Comparison of ENCODE assay signal across 18 mouse cellular contexts in the genomic region with DNA sequence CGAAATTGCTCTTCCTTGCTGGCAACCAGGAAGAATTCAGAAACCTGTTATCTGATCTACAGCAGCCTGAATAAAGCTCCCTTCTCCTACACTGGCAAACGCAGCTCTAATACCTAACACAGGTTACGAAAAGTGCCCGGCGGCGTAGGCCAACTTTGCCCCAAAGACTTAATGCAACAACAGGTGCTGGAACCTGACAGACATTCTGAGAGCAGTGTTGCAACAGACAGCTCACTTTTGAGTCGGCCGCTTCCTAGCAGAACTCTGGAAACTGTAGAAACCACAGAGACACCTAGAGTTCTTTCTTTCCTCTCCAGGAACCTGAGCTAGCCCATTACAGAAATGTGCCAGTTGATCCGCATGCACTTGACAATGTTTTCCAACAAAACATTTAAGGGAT. TPM values are rescaled to one million over a fixed set of nuclear protein-coding genes. Genes with fewer than 3 reads are reported as not detected.
A peak's percentile ranks its signal among the peaks of the same experiment; 100 is the strongest.
DNase-seq lines count a peak whose midpoint lies in the region; ATAC-seq and TF ChIP-seq lines count a peak whose summit lies in the region.
"Had no signal": no experiment of that assay in that cellular context is flagged by ENCODE, and none has a peak within 500 bp of the region (broad histone marks: within the 10 kb centered on the region; RNA-seq: fewer than 3 reads in every experiment).

No protein-coding gene starts in this region.

- ATAC-seq in stomach, postnatal 0 days (ENCODE audit: low FRiP score, low TSS enrichment), result no peak

- peak; percentile 86 for DNase-seq in heart, adult 11 months
- DNase-seq in heart, adult 9 months (ENCODE audit: low spot score in 2 of 2), result no peak
- no peak for DNase-seq in spleen, adult 2 months (ENCODE audit: low read depth in 1 of 2, low spot score in 2 of 2)
- no peak for DNase-seq in spleen, postnatal 36 days (ENCODE audit: low spot score in 2 of 2)
- no peak for DNase-seq in ES-E14 (ENCODE audit: low read depth, low spot score)
- DNase-seq in stomach, postnatal 0 days (ENCODE audit: low spot score), result no peak
- no peak for DNase-seq in left cerebral cortex, adult 18-20 months (ENCODE audit: low spot score in 2 of 2)
- DNase-seq in left cerebral cortex, adult 2 months (ENCODE audit: extremely low spot score in 1 of 2, low spot score in 2 of 2), result no peak
- DNase-seq: cerebellum, postnatal 25 days; gastrocnemius, postnatal 14 days; heart, postnatal 4 days had no signal

- H3K4me3 ChIP-seq in spleen, adult 2 months (ENCODE audit: extremely low read depth, insufficient read depth, insufficient read length), result no peak overlapping the region
- peak overlapping the region; percentile 7 to 18; a peak in 1 of 4 replicates for H3K4me3 ChIP-seq in ES-E14 (ENCODE audit: insufficient read depth in 1 of 2, low read depth in 1 of 2, low read length in 2 of 2, poor library complexity in 1 of 2, severe bottlenecking in 1 of 2)
- no peak overlapping the region for H3K4me3 ChIP-seq in stomach, postnatal 0 days (ENCODE audit: low read depth, low read length)
- H3K4me3 ChIP-seq in left cerebral cortex, adult 2 months, result no peak overlapping the region
- H3K4me3 ChIP-seq: embryonic facial prominence, embryonic 10.5 days; erythroblast, embryonic 14.5 days; heart, embryonic 13.5 days; kidney, embryonic 15.5 days; limb, embryonic 12.5 days; lung, embryonic 15.5 days; neural tube, embryonic 15.5 days had no signal

- no peak for TF ChIP-seq CTCF in spleen, adult 2 months (IDR thresholded peaks at IDR 0.05; ENCODE audit: extremely low read depth, insufficient read depth, insufficient read length, insufficient replicate concordance)
- no peak for TF ChIP-seq CTCF in stomach, postnatal 0 days (IDR thresholded peaks at IDR 0.05; ENCODE audit: low read depth)
- TF ChIP-seq CTCF in left cerebral cortex, adult 2 months (IDR thresholded peaks at IDR 0.05), result no peak

- H3K9me3 ChIP-seq in ES-E14 (ENCODE audit: control insufficient read depth, insufficient read depth, low read depth, low read length), result no peaks in the 10 kb centered on the region
- H3K9me3 ChIP-seq in stomach, postnatal 0 days (ENCODE audit: control insufficient read depth, low read length), result no peaks in the 10 kb centered on the region
- H3K9me3 ChIP-seq: embryonic facial prominence, embryonic 10.5 days; heart, embryonic 13.5 days; kidney, embryonic 15.5 days; limb, embryonic 12.5 days; lung, embryonic 15.5 days; neural tube, embryonic 15.5 days had no signal

- no peaks in the 10 kb centered on the region for H3K36me3 ChIP-seq in spleen, adult 2 months (ENCODE audit: control insufficient read depth, insufficient read depth, low read length)
- H3K36me3 ChIP-seq in ES-E14 (ENCODE audit: control insufficient read depth, insufficient read depth, low read length, poor library complexity, severe bottlenecking), result no peaks in the 10 kb centered on the region
- H3K36me3 ChIP-seq in stomach, postnatal 0 days (ENCODE audit: control insufficient read depth, insufficient read depth, low read length), result no peaks in the 10 kb centered on the region
- H3K36me3 ChIP-seq: embryonic facial prominence, embryonic 10.5 days; heart, embryonic 13.5 days; kidney, embryonic 15.5 days; limb, embryonic 12.5 days; lung, embryonic 15.5 days; neural tube, embryonic 15.5 days had no signal

- H3K27me3 ChIP-seq in spleen, adult 2 months (ENCODE audit: control insufficient read depth, insufficient read depth, low read length), result no peaks in the 10 kb centered on the region
- H3K27me3 ChIP-seq in stomach, postnatal 0 days (ENCODE audit: control insufficient read depth, insufficient read depth, low read length), result no peaks in the 10 kb centered on the region
- H3K27me3 ChIP-seq: heart, embryonic 13.5 days; kidney, embryonic 15.5 days; limb, embryonic 12.5 days; lung, embryonic 15.5 days; neural tube, embryonic 15.5 days had no signal

- in situ Hi-C loops in ES-E14 (cut with MboI; ENCODE audit: low sequenced_read_pairs in 2 of 2, unreplicated experiment in 2 of 2), result no loop called here

- TF ChIP-seq POLR2A in spleen, adult 2 months (IDR thresholded peaks at IDR 0.05; ENCODE audit: low read depth, low read length), result no peak

- 63% methylated on average over 9 of the region's 9 CpGs for WGBS in spleen, adult 2 months
- WGBS in stomach, postnatal 0 days, result 56% methylated on average over 9 of the region's 9 CpGs

- peak overlapping the region; percentile 62 for H3K27ac ChIP-seq in spleen, adult 2 months (ENCODE audit: insufficient read depth, low read length)
- H3K27ac ChIP-seq in ES-E14 (ENCODE audit: insufficient read depth, low read depth, low read length, poor library complexity, severe bottlenecking), result no peak overlapping the region
- peak overlapping the region; percentile 46 for H3K27ac ChIP-seq in stomach, postnatal 0 days (replicated peaks)
- H3K27ac ChIP-seq in left cerebral cortex, adult 2 months, result no peak overlapping the region
- H3K27ac ChIP-seq: embryonic facial prominence, embryonic 10.5 days; heart, embryonic 13.5 days; kidney, embryonic 15.5 days; limb, embryonic 12.5 days; lung, embryonic 15.5 days; neural tube, embryonic 15.5 days had no signal

- intact Hi-C loops in left cerebral cortex, adult 2 months (cut with DNase I), result no loop called here

- TF ChIP-seq EP300 in stomach, postnatal 0 days (optimal IDR thresholded peaks at IDR 0.05), result no peak

- H3K4me1 ChIP-seq in spleen, adult 2 months (ENCODE audit: control insufficient read depth, insufficient read depth, insufficient read length), result peaks cover 26% of the 10 kb centered on the region
- peaks cover 5 to 11% of the 10 kb centered on the region in 2 experiments for H3K4me1 ChIP-seq in ES-E14 (ENCODE audit: control insufficient read depth in 2 of 2, insufficient read depth in 2 of 2, low read length in 2 of 2, poor library complexity in 1 of 2)
- H3K4me1 ChIP-seq in stomach, postnatal 0 days (replicated peaks; ENCODE audit: control insufficient read depth, insufficient read depth), result peaks cover 2% of the 10 kb centered on the region

- peak overlapping the region; percentile 19; the same call in 1 of the 2 replicates for H3K4me2 ChIP-seq in stomach, postnatal 0 days (replicated peaks; ENCODE audit: low read depth)
- H3K4me2 ChIP-seq: heart, embryonic 13.5 days; kidney, embryonic 15.5 days; limb, embryonic 12.5 days; lung, embryonic 15.5 days; neural tube, embryonic 15.5 days had no signal

- H3K9ac ChIP-seq in ES-E14 (ENCODE audit: insufficient read depth, low read depth, low read length, poor library complexity, severe bottlenecking), result no peak overlapping the region
- no peak overlapping the region for H3K9ac ChIP-seq in stomach, postnatal 0 days (ENCODE audit: low read length)
- H3K9ac ChIP-seq: heart, embryonic 13.5 days; kidney, embryonic 15.5 days; limb, embryonic 12.5 days; lung, embryonic 15.5 days; neural tube, embryonic 15.5 days had no signal

TF ChIP-seq in ES-E14, 5 proteins besides CTCF, POLR2A, EP300 and RAD21:
- TF ChIP-seq CHD2 (IDR thresholded peaks at IDR 0.05; ENCODE audit: low read depth, low read length) (no peak), ZC3H11A (IDR thresholded peaks at IDR 0.05; ENCODE audit: borderline replicate concordance, low read depth, low read length) (no peak), HCFC1 (IDR thresholded peaks at IDR 0.05; ENCODE audit: borderline replicate concordance, insufficient read depth, low read length) (no peak), ZNF384 (IDR thresholded peaks at IDR 0.05; ENCODE audit: low read depth, low read length) (no peak), MAFK (IDR thresholded peaks at IDR 0.05; ENCODE audit: insufficient read depth, low read depth, low read length) (no peak)
TF ChIP-seq in ES-E14: peak in this region for 0.

RNA-seq across cellular contexts. Expression of a gene that starts 4.5 kb away (rescaled TPM):
- 3.7 and 3.9 TPM in 2 replicates for polyA plus RNA-seq in spleen, adult 2 months (2012; rRNA removed)
- total RNA-seq in ES-E14 (2012; rRNA removed), result 68.2 and 99.2 TPM in 2 replicates
- polyA plus RNA-seq in stomach, postnatal 0 days (2015; fragmentation: Nextera tagmentation; extraction: Ambion mirVana), result 94.8 and 99.4 TPM in 2 replicates
- 10 to 100 TPM; 95.7 to 98.4 TPM for total RNA-seq in left cerebral cortex, adult 18-20 months (2021)
- 10 to 100 TPM; 86.8 to 92.8 TPM for total RNA-seq in left cerebral cortex, adult 2 months (2021)

Comparison
In these comparisons a context has a peak if more than half of its experiments do, and no peak if none do; other contexts are left out.
1. H3K27ac ChIP-seq: peak in spleen, adult 2 months (single experiment) and stomach, postnatal 0 days (single experiment); none in ES-E14 (single experiment) and left cerebral cortex, adult 2 months (single experiment).
2. H3K4me3 ChIP-seq: peak in ES-E14 (2 of 2); none in spleen, adult 2 months (single experiment), stomach, postnatal 0 days (single experiment) and left cerebral cortex, adult 2 months (single experiment).